Mouse (Mus musculus) testis, adult 2 months (tissue): ENCODE measurements around the gene Rnf212. TPM values are rescaled to one million over a fixed set of nuclear protein-coding genes. Genes with fewer than 3 reads are reported as not detected.

Experiments used
- H3K27ac ChIP-seq: fragments of 200-500 bp; 2 replicates; pipeline ENCODE4 v1.5.1; 2012; ENCODE audit warnings: low read depth, low read length; ENCODE audit not compliant: control insufficient read depth, insufficient read depth
- H3K27me3 ChIP-seq: fragments of 200-500 bp; 2 replicates; pipeline ENCODE4 v1.6.1; 2012; ENCODE audit warnings: mild to moderate bottlenecking, low read length, moderate library complexity; ENCODE audit not compliant: control insufficient read depth, insufficient read depth
- H3K36me3 ChIP-seq: fragments of 200-500 bp; 2 replicates; pipeline ENCODE4 v1.6.1; 2012; ENCODE audit warnings: mild to moderate bottlenecking, low read length; ENCODE audit not compliant: control insufficient read depth, insufficient read depth
- H3K4me1 ChIP-seq: fragments of 200-500 bp; 2 replicates; pipeline ENCODE4 v1.6.1; 2012; ENCODE audit warnings: low read length; ENCODE audit not compliant: control insufficient read depth, insufficient read depth
- H3K4me3 ChIP-seq: fragments of 200-500 bp; 2 replicates; pipeline ENCODE4 v1.5.1; 2012; ENCODE audit warnings: low read depth, mild to moderate bottlenecking, low read length, moderate library complexity, mixed read lengths; ENCODE audit not compliant: control insufficient read depth
- CTCF ChIP-seq: fragments of 200-500 bp; IDR thresholded peaks from 2 replicates; pipeline ENCODE4 v1.5.1; 2012; ENCODE audit warnings: low read depth, mild to moderate bottlenecking, inconsistent platforms, low read length, moderate library complexity; ENCODE audit not compliant: control insufficient read depth, insufficient read depth, insufficient replicate concordance
- POLR2A ChIP-seq: fragments of 200-500 bp; IDR thresholded peaks from 2 replicates; pipeline ENCODE4 v1.6.1; 2012; ENCODE audit warnings: low read depth, mild to moderate bottlenecking, inconsistent platforms, low read length, moderate library complexity; ENCODE audit not compliant: control insufficient read depth
- polyA plus RNA-seq: library from polyadenylated mRNA; depleted of rRNA; stranded (reverse); fragments of >200 nt; gene quantifications from 2 replicates; pipeline ENCODE4 v1.2.3, GENCODE M21; 2012

The Rnf212 gene
- polyA plus RNA-seq, 1 experiment = 11.6 TPM

- no peaks in the 10 kb centered on the region for H3K4me1 ChIP-seq
- no peak for TF ChIP-seq CTCF
- no peak for TF ChIP-seq POLR2A
- no peak overlapping the region for H3K27ac ChIP-seq
- no peaks in the 10 kb centered on the region for H3K27me3 ChIP-seq
- H3K36me3 ChIP-seq = no peaks in the 10 kb centered on the region
- H3K4me3 ChIP-seq = no peak overlapping the region
Measured at GRCm38 (mm10) chr5:108750328-108751210, 24.2 kb downstream of the Rnf212 start.

- no peak for TF ChIP-seq CTCF
- no peak for TF ChIP-seq POLR2A
Measured at GRCm38 (mm10) chr5:108744629-108745028, 30.2 kb downstream of the Rnf212 start.

GRCm38 (mm10) chr5:108743856-108744255, 30.9 kb downstream of the Rnf212 start:
- no peak overlapping the region for H3K4me3 ChIP-seq
- no peak overlapping the region for H3K27ac ChIP-seq
- no peak for TF ChIP-seq POLR2A
- TF ChIP-seq CTCF = no peak
- H3K4me1 ChIP-seq = no peaks in the 10 kb centered on the region
- no peaks in the 10 kb centered on the region for H3K36me3 ChIP-seq
- H3K27me3 ChIP-seq = no peaks in the 10 kb centered on the region

More at GRCm38 (mm10) chr5:108744629-108745028, 30.2 kb downstream of the Rnf212 start:
- Histone ChIP-seq H3K27ac (no peak overlapping the region), H3K27me3 (no peaks in the 10 kb centered on the region), H3K36me3 (no peaks in the 10 kb centered on the region), H3K4me3 (no peak overlapping the region), H3K4me1 (no peaks in the 10 kb centered on the region)

GRCm38 (mm10) chr5:108742596-108742995, 32.2 kb downstream of the Rnf212 start:
- no peaks in the 10 kb centered on the region for H3K4me1 ChIP-seq
- TF ChIP-seq CTCF (no peak), POLR2A (no peak)
- no peaks in the 10 kb centered on the region for H3K36me3 ChIP-seq
- no peaks in the 10 kb centered on the region for H3K27me3 ChIP-seq
- H3K4me3 ChIP-seq = no peak overlapping the region
- no peak overlapping the region for H3K27ac ChIP-seq

- no peak overlapping the region for H3K4me3 ChIP-seq
- no peaks in the 10 kb centered on the region for H3K4me1 ChIP-seq
- TF ChIP-seq CTCF (no peak), POLR2A (no peak)
- H3K36me3 ChIP-seq = no peaks in the 10 kb centered on the region
- no peak overlapping the region for H3K27ac ChIP-seq
- no peaks in the 10 kb centered on the region for H3K27me3 ChIP-seq
Measured at GRCm38 (mm10) chr5:108741844-108742243, 32.9 kb downstream of the Rnf212 start.

- no peaks in the 10 kb centered on the region; the same call in 1 of the 2 replicates for H3K36me3 ChIP-seq
- H3K27ac ChIP-seq = no peak overlapping the region
- H3K4me1 ChIP-seq = no peaks in the 10 kb centered on the region
- TF ChIP-seq CTCF = no peak
- no peak for TF ChIP-seq POLR2A
- no peak overlapping the region for H3K4me3 ChIP-seq
- H3K27me3 ChIP-seq = no peaks in the 10 kb centered on the region
Measured at GRCm38 (mm10) chr5:108727425-108727824, 47.4 kb downstream of the Rnf212 start.

- Histone ChIP-seq H3K4me1 (no peaks in the 10 kb centered on the region), H3K4me3 (no peak overlapping the region), H3K36me3 (no peaks in the 10 kb centered on the region; the same call in 1 of the 2 replicates), H3K27me3 (no peaks in the 10 kb centered on the region), H3K27ac (no peak overlapping the region)
- TF ChIP-seq POLR2A = no peak
- peak; percentile 69; the same call in 1 of the 2 replicates for TF ChIP-seq CTCF
Measured at GRCm38 (mm10) chr5:108726557-108727248, 48.1 kb downstream of the Rnf212 start.
